Mouse (Mus musculus) retina, postnatal 1 day (tissue): Measurements from ENCODE around the gene Chchd6.

Experiments
- DNase-seq: peaks from one replicate; pipeline ENCODE4 v3.0.0-alpha.2; 2012

Chchd6 gene

GRCm38 (mm10) chr6:89584634-89585409 is 10.6 kb downstream of the Chchd6 start:
- DNase-seq, result peak; percentile 74

GRCm38 (mm10) chr6:89583170-89583569 is 12.3 kb downstream of the Chchd6 start:
- DNase-seq, result no peak

GRCm38 (mm10) chr6:89574641-89575040 is 20.8 kb downstream of the Chchd6 start:
- no peak for DNase-seq

- DNase-seq, result no peak
Observed at GRCm38 (mm10) chr6:89573768-89574167, 21.7 kb downstream of the Chchd6 start.

- peak; percentile 29 for DNase-seq
Observed at GRCm38 (mm10) chr6:89572921-89573636, 22.4 kb downstream of the Chchd6 start.

- no peak for DNase-seq
Observed at GRCm38 (mm10) chr6:89569370-89569769, 26.1 kb downstream of the Chchd6 start.

- no peak for DNase-seq
Observed at GRCm38 (mm10) chr6:89566740-89567139, 28.7 kb downstream of the Chchd6 start.

GRCm38 (mm10) chr6:89563381-89563780 is 32.1 kb downstream of the Chchd6 start:
- DNase-seq, result no peak

- no peak for DNase-seq
Observed at GRCm38 (mm10) chr6:89560826-89561225, 34.6 kb downstream of the Chchd6 start.

- DNase-seq, result no peak
Observed at GRCm38 (mm10) chr6:89557654-89558053, 37.8 kb downstream of the Chchd6 start.

- DNase-seq, result no peak
Observed at GRCm38 (mm10) chr6:89556566-89556965, 38.9 kb downstream of the Chchd6 start.

GRCm38 (mm10) chr6:89555971-89556370 is 39.5 kb downstream of the Chchd6 start:
- DNase-seq, result no peak

- DNase-seq, result no peak
Observed at GRCm38 (mm10) chr6:89554029-89554428, 41.4 kb downstream of the Chchd6 start.

- peak; percentile 86 for DNase-seq
Observed at GRCm38 (mm10) chr6:89553012-89553704, 42.3 kb downstream of the Chchd6 start.

GRCm38 (mm10) chr6:89552321-89553011 is 43.0 kb downstream of the Chchd6 start:
- DNase-seq, result no peak

- DNase-seq, result no peak
Observed at GRCm38 (mm10) chr6:89549157-89549556, 46.3 kb downstream of the Chchd6 start.

- no peak for DNase-seq
Observed at GRCm38 (mm10) chr6:89547951-89548350, 47.5 kb downstream of the Chchd6 start.

GRCm38 (mm10) chr6:89538102-89538751 is 57.2 kb downstream of the Chchd6 start:
- no peak for DNase-seq

- DNase-seq, result no peak
Observed at GRCm38 (mm10) chr6:89535626-89536225, 59.7 kb downstream of the Chchd6 start.

- no peak for DNase-seq
Observed at GRCm38 (mm10) chr6:89524766-89525165, 70.7 kb downstream of the Chchd6 start.

GRCm38 (mm10) chr6:89510154-89510553 is 85.3 kb downstream of the Chchd6 start:
- DNase-seq, result no peak

GRCm38 (mm10) chr6:89508725-89509124 is 86.7 kb downstream of the Chchd6 start:
- DNase-seq, result no peak
